Mouse (Mus musculus): ENCODE data around the gene Sptlc2.
"Not testable (repeated sequence)": the region's sequence is repeated elsewhere in the genome, so short reads cannot be mapped to it uniquely, and the experiment has no call there.

The Sptlc2 gene

GRCm38 (mm10) chr12:87278118-87278730, 109.9 kb downstream of the Sptlc2 start:
- DNase-seq (ENCODE audit: low spot score in 2 of 2) = no peak

- not testable (repeated sequence) for DNase-seq (ENCODE audit: low spot score in 2 of 2)
Measured at GRCm38 (mm10) chr12:87277251-87277650, 110.9 kb downstream of the Sptlc2 start.

GRCm38 (mm10) chr12:87274853-87275831, 113.0 kb downstream of the Sptlc2 start:
- DNase-seq (ENCODE audit: low spot score in 2 of 2) = no peak

DNA sequence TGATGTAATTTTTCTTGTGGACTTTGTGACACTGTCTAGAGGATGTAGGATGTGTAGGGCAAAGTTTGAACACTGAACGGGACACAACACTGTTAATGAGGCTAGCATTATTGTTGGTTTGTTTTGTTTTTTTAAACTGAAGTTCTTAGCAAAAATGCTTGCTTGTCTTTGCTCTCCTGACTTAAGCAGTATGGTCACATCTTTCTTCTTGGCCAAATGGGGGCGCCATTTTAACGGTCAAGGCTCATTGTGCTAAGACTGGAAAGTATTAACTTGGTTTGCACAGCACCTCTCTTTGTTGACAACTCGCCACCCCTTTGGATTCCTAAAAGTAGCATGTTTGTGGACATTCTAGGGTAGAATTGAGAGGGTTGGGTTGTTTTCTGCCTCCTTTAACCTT, 120.5 kb downstream of the Sptlc2 start:
- DNase-seq (ENCODE audit: low spot score in 2 of 2) = no peak

- no peak for DNase-seq (ENCODE audit: low spot score in 2 of 2)
Measured at GRCm38 (mm10) chr12:87266827-87267603, 121.1 kb downstream of the Sptlc2 start.

DNA sequence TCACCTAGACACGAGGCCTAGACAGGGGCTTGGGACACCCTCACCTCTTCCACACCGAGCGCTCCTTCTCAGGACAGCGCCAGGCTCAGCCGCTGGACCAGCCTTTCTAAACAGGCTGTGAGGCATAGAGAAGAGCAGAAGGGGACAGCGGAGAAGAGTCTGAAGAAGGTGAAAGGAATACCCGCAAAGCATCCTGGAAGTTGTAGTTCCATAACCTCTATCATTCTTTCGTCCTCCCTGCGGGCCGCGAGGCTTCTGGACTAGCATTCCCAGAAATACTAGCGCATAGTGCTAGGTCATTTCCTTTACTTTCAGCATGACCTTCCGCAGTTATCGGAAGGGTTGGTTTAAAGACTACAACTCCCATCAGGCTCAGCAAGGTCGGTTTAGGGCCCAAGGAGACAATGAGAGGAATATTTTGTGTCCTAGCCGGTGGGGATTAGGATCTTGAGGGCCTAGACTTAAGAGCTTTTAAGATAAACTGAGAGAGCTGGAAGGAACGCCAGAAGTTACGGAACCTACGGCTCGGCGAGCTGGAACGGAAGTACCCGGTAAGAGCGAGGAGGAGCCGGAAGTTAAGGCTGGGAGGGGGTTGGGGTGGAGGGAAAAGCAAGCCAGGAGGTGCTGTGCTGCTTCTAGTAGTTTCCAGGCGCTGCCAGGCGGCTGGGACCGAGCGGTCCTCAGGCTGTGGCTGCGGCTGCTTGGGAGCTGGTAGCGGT, 121.9 kb downstream of the Sptlc2 start, which contains the start of the genes Vipas39 and Ahsa1:
Vipas39 (minus strand) TSS at position 149 of the 719 bp plus-strand sequence.
Ahsa1 (plus strand) TSS at position 372 of the 719 bp plus-strand sequence.
- DNase-seq (ENCODE audit: low spot score in 2 of 2) = peak; percentile 72 to 83

DNA sequence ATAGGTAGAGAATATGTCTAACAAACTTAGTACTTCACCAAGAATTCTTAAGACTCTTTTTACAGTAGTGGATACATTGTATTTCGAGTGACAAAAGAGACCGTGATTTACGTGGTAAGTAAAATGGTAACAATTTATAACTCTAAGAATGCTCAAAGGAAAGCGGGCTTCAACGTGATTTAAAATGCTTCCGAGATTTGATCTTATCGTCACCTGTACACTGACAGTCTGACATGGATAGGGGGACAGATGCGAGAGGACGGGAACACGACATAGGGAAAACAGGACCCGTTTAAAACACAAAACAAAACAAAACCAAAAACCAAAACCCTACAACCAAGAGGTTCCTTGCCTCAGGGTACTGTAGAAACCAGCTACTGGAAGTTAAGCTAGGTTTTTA, 122.7 kb downstream of the Sptlc2 start:
- no peak for DNase-seq (ENCODE audit: low spot score in 2 of 2)

- no peak for DNase-seq (ENCODE audit: low spot score in 2 of 2)
Measured at GRCm38 (mm10) chr12:87260562-87260961, 127.6 kb downstream of the Sptlc2 start.

GRCm38 (mm10) chr12:87256629-87257028, 131.5 kb downstream of the Sptlc2 start:
- DNase-seq (ENCODE audit: low spot score in 2 of 2) = no peak

All from frontal cortex, postnatal 25 days (tissue).